Mouse (Mus musculus) adrenal gland, postnatal 4 days (tissue): ENCODE data around the gene Fyn. TPM values are rescaled to one million over a fixed set of nuclear protein-coding genes. Genes with fewer than 3 reads are reported as not detected.

ENCODE experiments used
- DNase-seq, 2 experiments: peaks; one replicate each; pipeline ENCODE4 v3.0.0; 2021 to 2022; ENCODE audit warnings: low spot score in 2 of 2, mixed read lengths in 2 of 2
- total RNA-seq, 2 experiments: library from RNA; stranded (reverse); gene quantifications; 2 replicates each; pipeline ENCODE4 v1.2.3; 2021

The Fyn gene
- total RNA-seq, 2 experiments from 2014 or later, result 67.7 to 74.4 TPM

DNA sequence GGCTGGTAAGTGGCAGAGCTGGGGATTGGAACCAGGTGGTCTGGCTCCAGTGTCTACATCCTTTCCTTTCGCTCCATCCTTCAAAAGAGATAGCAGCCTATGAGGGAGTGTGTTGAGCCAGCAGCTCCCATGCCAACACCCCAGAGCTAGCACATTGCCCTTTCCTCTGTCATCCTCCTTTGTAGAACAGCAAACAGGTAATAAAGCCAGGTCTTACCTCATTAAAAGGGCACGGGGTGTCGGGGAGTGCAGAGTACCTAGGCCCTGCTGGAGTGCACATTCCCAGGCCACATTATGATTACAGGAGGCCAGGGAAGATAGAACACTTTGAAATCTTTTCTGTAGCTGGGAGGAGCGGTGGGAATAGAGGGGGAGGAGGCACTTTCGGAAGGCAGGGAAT, 8.6 kb downstream of the Fyn start:
- no peak for DNase-seq

- no peak for DNase-seq
These were observed 9.5 kb downstream of the Fyn start for GRCm38 (mm10) chr10:39378025-39378603.

- DNase-seq, result no peak
These were observed 10.6 kb downstream of the Fyn start for GRCm38 (mm10) chr10:39379287-39379686.

DNA sequence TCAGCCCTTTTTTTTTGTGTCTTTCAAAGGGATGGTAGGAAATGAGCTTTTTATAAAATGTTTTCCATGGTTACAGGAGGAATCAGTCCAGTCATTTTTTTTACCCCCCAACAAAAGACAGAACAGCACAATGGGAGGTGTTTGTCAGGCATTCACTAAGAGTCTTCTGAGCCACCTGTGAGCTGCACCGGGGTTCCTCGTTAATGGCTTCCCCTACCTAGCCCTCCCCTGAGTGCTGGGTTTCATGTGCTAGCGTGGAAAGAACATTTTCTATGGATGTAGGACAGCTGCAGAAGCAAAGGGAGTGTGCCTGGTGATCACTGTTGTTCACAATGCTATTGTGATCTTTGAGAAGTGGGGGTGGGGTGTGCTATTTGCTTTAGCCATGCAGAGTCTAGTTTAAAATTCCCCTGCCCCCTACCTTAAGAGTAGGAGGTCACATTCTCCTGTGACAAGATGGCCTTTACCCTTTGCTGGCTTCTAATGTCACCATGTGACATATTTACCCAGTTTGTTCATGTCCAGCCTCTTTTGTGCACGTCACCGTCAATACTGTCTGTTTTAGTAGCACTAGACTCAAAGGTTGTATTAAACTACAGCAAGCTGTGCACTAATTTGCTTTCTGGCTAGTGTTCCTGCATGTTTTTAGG, 11.2 kb downstream of the Fyn start:
- no peak for DNase-seq

- DNase-seq, result no peak
These were observed 16.6 kb downstream of the Fyn start for GRCm38 (mm10) chr10:39385259-39385658.

DNA sequence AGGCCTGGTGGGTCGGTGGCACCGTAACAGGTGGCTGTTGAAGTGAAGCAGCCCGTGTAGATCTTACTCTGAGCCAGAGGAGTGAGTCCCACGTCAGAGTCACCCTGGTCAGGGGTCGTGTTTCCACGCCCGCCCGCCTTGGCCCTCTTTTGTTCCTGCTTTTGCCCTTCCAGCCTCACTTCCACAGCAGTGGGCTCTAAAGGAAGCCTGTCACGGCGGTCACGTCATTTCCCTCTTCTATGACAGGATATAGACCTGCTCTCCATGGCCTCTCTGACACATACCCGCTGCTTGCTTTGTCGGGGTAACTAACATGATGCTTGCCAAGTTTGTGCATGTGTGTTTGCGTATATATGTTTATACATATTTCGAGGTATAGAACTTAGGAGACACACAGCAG, 17.5 kb downstream of the Fyn start:
- no peak for DNase-seq

- no peak for DNase-seq
These were observed 18.4 kb downstream of the Fyn start for GRCm38 (mm10) chr10:39387024-39387423.

DNA sequence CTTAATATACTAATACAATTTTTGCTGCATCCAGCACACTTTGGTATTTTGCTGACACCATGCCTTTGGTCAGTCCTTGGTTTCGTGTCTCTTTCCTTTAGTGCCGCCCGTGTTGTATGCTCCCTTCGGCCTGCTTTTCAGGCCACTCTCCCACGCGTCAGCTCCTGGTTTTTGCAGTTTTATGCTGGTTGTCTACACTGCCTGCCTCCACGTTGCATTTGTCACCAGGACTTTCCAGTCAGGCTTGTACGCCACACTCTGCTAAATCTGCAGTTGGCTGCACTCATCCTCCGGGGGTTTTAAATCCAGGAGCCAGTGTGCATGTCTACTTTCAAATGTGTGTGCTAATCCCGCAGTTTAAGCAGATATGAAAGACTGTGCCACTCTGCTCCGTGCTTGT, 18.9 kb downstream of the Fyn start:
- DNase-seq, result no peak

- DNase-seq, result no peak
These were observed 19.5 kb downstream of the Fyn start for GRCm38 (mm10) chr10:39388144-39388543.

GRCm38 (mm10) chr10:39389451-39389891, 20.8 kb downstream of the Fyn start:
- DNase-seq, result no peak

- no peak for DNase-seq
These were observed 21.9 kb downstream of the Fyn start for GRCm38 (mm10) chr10:39390541-39390940.

DNA sequence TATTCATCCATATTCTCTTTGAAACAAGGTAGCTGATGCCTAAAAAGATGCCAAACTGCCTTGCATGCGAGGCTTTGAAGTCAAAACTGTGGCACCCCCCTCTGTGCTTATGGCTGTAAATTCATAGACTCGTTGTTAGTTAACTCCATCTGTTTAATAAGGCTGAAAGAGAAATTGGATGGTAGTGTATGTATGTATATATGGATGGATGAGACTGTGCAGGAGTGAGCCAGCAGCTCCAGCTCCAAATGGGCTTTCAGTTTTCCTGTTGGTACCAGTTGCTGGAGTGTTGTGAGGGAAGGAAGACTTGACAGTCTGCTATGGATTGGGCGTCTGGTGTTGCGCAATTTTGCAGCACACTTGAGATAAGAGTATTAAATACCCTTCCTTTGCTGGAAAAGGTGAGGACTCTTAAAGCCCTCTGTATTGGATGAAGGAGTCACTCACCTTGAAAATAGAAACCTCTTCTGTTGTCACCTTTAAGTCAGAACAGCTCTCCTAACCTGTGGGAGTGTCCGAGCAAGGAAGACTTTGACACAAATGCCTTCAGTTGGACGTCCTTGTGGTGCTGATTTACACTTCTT, 24.3 kb downstream of the Fyn start:
- no peak for DNase-seq

GRCm38 (mm10) chr10:39395544-39395943, 26.9 kb downstream of the Fyn start:
- no peak for DNase-seq

GRCm38 (mm10) chr10:39398924-39399323, 30.3 kb downstream of the Fyn start:
- no peak for DNase-seq

- no peak for DNase-seq
These were observed 31.5 kb downstream of the Fyn start for GRCm38 (mm10) chr10:39400155-39400554.

DNA sequence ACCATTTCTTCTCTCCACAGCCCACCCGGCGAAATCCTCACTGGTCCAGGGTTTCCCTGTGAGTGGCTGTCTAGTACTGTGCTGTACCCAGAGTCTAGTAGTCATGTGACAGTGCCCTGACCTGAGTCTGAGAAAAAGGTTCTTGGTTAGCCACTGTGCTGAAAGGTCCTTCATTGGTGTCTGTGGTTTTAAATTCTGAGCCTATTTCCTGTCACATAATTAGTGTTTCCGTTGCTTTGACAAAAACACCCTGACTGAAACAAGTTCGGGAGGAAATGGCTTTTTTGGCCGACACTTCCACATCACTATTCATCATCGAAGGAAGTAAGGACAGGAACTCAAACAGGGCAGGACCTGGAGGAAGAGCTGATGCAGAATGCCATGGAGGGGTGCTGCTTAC, 33.8 kb downstream of the Fyn start:
- no peak for DNase-seq

- no peak for DNase-seq
These were observed 35.1 kb downstream of the Fyn start for GRCm38 (mm10) chr10:39403706-39404105.

GRCm38 (mm10) chr10:39404175-39404574, 35.5 kb downstream of the Fyn start:
- no peak for DNase-seq

DNA sequence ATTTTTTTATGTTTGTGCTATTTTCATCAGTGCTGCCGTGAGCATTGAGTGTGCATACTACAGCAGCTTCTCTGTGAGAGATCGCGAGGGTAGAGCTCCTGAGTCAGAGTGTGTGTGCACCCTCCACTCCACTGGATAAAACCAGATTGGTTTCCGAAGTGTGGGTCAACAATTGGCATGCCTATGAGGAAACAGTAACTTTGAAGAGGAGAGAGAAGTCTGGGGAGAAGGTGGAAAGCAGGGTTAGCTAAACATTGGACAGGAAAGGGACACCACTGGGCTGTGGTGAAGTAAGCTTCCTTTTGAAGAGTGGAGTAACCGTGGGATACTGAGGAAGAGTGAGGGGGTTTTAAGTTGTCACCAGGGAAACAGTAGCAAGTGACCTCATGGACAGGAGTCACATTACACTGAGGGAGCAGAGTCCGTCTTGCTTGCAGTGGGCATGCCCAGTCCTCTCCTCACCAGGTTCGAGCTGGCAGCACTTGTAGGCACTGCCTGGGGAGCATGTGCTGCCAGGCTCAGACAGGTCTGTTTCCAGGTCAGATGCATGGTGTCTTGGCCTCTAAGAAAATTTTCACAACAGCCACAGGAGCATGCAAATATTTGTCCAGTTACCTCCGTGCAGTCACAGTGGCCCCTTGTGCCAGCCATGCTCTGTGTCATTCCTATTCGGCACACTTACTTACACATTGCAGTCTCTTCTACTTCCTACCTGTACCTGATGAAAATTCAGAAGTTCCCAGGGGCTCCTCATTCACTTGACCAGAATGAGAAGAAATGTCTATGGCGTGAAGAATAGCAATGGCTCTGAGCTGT, 37.5 kb downstream of the Fyn start:
- DNase-seq, result no peak

- DNase-seq, result no peak
These were observed 38.1 kb downstream of the Fyn start for GRCm38 (mm10) chr10:39406798-39407189.

- DNase-seq, result no peak
These were observed 38.9 kb downstream of the Fyn start for GRCm38 (mm10) chr10:39407553-39407952.

DNA sequence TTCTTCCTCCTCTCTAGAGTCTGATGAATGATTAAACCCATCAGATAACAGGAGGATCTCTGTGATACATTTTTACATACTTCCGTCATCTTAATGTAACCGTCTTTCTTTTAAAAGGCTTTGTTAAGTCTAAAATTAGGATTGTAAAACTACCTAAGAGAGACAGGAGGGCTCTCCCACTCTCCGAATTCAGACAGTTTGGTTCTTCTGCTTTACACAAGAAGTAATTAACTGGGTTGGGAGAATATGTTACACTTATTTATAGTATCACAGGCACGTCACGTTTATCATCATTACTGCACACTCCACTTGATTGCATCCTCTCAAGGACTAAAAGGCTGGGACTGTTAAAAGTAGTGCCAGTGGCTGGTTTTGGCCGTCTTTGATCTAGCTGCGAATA, 40.9 kb downstream of the Fyn start:
- no peak for DNase-seq
